Mouse (Mus musculus) forelimb bud, embryonic 11.5 days (tissue): ENCODE data around the gene Tshz2.
A peak's percentile ranks its signal among the peaks of the same experiment; 100 is the strongest.

Experiments
- DNase-seq: peaks from one replicate; pipeline ENCODE4 v3.0.0-alpha.2; 2012; ENCODE audit warnings: low read depth, low spot score

Gene Tshz2

DNA sequence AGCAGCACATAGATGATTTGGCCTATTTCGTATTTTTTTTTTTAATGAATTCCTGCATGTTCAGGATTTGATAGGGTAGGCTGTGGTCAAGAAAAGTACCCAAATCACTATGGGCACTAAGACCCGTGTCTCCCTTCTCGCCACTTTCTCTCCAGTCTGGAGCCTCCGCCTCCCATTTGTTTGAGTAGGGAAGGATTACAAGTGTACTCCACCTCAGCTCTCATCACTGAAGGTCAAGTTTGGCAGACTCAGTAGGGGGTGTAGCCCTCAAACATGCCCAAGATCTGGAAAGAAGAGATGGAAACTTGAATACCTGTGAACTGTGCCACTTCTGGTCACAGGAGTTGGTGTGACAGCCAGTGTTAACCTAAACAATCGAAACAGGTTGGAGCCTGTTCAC, 66.3 kb downstream of the Tshz2 start:
- no peak for DNase-seq

DNA sequence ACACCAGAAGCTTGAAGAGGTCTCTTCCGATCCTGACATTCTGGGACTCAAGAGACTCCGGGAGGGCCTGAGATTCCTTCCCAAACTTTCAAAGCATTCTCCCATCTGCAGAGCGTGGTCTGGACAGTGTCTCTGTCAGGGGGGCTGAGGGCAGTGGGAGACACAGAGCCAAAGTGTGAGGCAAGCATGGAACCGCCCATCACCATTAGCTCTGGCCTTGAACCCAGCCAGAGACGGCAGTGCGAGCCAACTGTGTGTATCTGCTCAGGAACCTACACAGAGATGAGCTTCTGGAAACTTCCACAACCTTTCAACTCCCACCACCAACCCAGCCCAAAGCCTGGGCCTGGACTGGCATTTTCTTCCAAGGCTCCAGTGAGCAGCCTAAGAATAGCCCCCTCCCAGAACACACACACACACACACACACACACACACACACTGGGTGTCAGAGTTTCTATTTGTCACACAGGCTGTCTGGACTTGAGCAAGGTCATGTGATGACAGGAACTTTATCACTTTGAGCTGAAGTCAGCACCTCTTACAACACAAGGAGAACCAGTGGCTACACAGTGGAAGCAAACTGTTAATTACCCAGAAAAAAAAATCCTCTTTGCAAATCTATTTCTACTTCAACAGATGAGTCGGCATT, 67.2 kb downstream of the Tshz2 start:
- no peak for DNase-seq

DNA sequence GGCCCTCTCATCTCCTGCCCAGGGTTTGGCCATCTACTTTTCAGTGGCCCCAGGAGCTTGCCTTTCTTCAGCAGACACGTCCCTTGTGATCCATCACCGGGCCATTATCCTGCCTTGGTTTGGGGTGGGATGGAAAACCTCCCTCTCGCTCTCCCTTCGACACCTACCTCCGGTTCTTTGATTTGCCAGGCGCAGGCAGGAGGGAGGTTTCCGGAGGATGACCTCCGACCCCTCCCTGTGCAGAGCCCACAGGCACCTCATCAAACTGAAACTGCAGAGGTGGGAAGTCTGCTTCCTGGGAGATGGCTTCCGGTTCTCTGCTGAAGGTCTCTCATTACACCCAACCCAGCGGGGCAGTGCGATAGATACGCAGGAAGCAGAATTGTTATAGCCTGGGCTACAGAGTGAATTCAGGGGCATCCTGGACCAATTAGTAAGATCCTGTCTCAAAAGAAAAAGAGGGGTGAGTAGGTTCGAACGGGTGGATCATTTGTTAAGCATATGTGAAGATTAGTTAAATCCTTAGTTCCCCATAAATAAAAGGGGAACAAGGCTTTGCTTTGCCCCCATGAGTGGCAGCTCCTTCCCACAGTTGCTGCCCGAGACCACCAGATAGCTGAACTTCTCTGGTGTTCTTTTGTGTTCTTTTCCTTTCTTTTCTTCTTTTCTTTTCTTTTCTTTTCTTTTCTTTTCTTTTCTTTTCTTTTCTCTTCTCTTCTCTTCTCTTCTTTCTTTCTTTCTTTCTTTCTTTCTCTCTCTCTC, 70.1 kb downstream of the Tshz2 start:
- peak; percentile 51 for DNase-seq

DNA sequence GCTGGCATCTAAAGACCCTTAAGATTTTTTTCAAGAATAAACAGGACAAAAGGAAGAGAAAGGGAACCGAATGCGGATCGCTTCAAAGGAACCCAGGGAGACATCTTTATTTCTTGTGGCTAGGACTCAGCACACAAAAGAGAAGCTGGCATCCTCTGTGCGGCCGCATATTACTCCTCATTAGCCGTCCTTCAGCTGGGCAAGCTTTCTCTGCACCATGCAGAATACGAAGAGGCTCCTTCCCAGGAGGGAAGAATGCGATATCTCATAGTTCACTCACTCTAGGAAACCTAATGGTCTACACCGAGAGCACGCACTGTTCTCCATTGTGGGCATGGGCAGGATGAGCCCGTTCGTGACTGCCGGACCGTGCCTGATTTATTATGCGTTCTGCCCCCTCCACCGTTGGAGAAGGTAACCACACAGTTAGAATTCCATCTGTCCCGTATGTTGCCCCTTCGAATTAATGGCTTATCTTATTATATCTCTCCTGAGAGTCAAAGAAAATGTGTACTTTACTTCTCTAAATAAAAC, 89.0 kb downstream of the Tshz2 start:
- DNase-seq = no peak

DNA sequence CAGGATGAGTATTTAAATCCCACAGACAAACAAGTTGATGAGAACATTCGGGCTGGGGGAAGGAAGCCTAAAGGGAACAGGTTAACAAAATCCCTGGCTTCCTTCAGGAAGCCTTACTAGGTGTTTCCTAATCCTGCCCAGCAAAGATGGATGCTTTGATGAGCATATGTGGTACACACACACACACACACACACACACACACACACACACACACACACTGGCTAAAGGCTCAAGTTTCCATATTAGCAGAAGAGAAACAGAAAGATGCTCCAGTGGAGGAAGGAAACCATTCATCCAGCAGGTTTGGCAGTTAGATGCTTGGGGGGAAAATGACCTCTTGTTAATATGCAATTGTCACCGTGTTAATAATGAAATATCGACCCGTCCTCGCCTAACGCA, 89.5 kb downstream of the Tshz2 start:
- no peak for DNase-seq

DNA sequence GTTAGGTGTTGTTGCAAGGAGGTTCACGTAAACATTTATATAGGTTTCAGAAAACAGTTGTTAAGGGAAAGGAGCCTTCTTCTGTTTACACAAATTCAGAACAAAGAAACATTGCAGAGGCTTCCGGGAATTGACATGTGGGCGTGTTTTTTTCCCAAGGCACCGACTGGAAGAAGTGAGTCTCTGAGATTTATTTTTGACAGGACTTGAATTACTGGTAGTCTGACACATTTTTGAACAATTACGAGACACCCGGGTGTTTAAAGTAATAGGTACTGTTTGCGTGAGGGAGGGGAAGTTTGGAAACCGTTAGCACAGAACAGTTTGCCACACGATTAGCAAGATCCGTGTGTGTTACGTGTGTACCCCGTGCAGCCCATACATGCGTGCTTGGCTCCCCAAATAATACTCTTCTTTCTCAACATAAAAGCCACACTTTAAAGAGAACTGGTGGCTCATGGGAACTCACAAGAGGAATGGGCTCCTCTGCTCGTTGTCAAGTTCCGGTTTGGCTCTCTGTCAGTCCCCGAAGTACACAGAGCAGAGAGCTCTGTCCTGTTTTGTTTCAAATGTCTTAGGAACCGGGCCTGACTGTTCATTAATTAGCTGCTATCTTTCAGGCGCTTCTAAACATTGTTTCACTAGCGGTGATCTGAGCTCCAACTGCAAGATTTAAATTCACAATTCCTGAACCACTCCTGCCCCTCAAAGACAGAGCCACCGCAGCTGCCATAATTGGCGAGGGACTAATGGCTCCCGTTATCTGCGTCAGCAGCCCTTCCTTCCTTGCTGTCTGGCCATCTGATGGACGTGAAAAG, 91.0 kb downstream of the Tshz2 start:
- DNase-seq = peak; percentile 36

DNA sequence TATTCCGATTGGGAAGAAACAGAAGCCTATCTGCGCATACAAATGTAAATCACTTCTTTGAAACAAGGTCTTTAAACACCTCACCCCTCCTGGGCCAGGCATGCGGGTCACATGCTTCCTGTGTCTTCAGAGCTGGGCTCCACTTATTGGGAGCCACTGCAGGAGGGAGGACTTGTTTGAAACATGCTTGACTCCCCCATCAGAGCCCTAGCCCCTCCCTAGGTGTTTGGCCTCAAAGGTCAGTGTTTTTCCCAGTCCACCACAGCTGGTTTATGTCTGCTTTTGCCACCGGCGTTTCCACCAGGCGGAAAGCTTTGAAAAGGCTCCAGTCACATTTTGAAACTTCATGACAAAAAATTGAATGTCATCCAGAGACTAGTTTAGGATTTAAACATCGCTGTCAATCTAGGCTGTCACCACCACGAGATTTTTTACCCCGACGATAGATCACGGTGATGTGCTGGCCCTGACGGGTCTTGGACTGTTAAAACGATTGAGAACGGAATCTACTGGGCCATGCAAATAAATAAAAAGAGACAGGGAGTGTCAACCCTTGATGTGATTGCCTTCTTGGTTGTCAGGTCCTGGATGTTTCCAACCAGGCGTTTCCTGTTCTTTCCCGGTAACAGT, 96.0 kb downstream of the Tshz2 start:
- DNase-seq = peak; percentile 43

DNA sequence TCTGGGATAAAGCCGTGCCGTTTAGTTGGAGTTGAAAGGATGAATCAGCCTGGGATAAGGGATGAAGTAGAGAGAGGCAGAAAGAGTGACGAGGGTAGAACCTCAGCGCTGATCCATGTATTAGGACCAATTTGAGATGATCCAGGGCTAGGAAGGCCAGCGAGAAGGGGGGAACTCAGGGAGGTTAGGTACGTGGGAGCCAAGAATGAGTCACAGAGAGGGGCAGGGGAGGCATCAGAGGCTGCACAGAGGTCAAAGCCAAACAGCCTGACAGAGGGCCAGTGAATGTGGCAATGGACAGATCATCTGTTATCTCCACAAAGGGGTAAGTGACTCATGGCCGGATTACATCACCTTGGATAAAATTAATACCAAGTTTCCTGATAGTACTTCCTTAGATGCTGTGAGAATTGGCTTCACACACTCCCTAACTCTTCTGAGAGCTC, 97.8 kb downstream of the Tshz2 start:
- no peak for DNase-seq

DNA sequence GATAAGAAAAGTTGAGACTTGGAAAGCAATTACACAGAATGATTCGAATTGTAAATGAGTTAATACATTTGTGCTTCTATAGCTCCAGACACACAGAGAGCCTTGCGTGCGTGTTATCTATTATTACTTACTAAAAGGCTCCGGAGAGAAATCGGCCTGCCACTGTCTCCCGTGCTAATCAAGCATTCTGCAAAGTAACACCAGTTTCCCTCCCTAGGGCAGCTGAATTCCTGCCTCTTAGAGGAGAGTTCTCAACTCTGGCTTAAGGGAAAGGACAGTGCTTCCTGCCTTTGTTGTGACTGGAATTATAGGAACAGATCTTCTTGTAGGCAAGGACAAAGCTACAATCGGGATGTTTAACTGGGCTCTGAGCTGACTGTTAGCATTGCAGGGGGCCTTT, 101.2 kb downstream of the Tshz2 start:
- no peak for DNase-seq

DNA sequence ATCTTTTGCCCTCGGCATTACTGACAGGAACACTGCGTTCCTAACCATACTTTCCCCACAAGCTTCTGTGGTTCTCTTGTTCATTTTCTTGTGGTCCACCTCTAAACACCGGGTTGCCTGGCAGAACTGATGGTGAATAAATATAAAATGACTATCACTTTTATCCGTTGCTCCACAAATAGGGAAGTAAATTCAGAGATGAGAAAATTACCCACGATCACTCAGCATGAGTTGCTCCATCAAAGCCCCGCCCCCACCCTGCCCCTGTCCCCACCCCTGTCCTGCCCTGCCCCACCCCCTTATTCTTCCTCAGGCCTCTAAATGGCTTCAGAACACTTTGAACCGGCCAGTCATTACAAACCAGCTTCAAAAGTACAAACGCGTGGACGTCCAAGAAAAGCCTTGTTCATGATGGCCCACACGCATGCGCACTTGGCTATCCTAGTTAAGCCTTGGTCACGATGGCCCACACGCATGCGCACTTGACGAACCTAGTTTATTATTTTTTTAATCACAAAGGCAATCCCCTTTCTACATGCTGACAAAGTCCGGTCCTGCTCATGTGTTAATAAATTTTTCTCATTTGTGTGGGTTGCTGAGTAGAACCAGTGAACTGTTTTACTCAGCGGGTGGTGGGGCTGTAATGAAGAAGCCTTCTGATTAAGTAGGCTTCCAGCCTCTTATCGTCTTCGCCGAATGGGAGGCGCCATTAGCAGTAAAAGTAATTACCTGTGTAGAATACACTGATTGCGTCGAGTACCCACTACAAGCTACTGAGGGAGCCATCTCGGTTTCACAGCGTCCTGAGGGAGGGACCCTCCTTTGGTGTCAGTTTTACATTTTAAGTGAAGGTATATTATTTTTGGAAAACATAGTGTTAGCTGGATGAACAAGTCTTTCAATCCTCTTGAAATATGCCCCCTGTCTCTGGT, 102.9 kb downstream of the Tshz2 start:
- no peak for DNase-seq

DNA sequence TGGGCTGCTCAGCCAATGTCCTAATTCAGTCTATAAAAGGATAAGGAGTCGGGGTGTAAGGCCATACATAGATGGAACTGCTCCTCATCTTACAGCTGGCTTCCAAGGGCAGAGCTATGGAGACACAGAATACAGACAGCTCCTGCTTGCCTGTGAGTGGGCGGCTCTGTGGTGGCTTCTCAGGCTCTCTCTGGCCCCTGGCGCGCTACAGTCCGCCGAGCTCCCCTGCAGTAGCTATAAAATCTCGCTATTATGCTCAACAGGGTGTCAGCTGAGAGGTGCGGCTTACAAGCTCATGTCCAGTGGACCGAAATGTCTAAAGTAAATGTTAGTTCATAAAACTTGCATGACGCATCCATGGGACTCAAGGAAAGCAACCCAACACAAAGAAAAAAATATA, 108.2 kb downstream of the Tshz2 start:
- no peak for DNase-seq

DNA sequence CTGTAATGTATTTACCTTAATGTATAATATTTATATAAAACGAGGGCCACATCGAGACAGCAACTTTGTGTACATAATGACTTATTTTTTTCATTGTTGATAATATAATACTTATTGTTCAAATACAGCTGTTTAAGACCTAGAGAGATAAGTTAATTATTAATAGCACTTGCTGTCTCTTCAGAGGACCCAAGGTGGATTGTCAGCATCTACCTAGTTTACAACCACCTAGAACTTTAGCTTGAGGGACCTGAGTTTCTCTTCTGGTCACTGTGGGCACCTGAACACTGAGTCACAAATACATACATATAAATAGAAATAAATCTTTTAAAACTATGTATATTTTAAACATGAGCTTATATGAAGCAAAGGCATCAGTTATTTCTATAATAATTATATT, 110.0 kb downstream of the Tshz2 start:
- DNase-seq = no peak

DNA sequence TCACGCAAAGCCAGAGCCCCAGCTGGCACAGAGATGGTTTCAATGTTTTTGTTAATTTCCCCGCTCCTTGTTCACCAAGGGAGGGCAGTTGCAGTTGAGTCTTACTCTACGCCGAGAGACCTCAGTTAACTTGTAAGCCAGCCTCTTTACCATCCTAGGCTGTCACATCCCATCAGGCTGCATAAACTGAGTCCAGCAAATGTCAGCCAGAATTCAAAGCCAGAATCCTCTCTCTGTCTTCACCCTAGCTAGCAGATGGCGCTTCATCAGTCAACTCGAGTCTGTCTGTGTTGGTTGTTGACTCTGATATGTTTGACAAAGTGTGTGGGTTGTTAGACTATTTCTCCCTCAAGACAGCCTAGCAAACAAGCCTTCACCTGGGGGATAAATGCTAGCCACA, 110.5 kb downstream of the Tshz2 start:
- DNase-seq = no peak

DNA sequence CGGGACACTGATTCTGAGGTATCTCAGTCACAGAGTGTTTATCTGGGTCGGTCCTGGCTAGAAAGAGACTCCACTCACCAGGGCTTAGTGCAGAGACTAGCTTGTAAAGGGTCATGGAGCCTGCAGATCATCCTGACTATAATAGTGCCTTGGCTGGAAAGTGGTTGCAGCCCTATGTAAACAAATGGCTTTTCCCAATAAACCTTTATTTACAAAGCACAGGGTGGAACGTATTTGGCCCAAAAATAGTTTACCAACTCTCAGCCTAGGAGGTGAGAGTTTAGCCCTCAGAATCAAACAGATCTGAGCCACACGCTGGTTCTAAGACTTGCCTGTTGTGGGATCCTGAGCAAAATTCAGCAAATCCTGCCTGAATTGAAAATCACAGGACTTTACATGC, 111.1 kb downstream of the Tshz2 start:
- DNase-seq = no peak

DNA sequence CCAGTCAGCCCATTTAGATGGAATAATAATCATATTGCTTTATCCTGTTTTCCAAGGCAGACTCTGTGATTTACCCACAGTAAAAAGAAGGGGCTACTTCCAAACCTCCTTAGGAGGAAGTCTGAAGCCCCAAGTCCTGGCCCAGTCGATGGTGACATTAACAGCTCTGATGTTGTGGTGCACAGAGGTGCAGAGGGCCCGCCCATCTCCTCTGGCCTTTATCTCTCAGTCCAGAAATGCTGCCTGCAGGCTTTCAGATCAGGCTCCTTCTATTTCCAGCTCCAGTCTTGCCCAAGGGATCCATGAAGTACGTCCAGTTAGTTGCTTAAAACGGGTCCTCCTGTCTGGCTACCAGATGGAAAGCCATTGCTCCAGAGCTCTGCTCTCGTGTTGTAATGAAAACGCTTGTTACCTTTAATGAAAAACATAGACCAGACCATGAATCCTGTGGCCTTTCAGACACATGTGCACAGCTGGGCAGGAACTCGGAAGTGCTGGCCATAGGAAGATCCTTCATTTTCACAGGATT, 114.4 kb downstream of the Tshz2 start:
- peak; percentile 58 for DNase-seq

DNA sequence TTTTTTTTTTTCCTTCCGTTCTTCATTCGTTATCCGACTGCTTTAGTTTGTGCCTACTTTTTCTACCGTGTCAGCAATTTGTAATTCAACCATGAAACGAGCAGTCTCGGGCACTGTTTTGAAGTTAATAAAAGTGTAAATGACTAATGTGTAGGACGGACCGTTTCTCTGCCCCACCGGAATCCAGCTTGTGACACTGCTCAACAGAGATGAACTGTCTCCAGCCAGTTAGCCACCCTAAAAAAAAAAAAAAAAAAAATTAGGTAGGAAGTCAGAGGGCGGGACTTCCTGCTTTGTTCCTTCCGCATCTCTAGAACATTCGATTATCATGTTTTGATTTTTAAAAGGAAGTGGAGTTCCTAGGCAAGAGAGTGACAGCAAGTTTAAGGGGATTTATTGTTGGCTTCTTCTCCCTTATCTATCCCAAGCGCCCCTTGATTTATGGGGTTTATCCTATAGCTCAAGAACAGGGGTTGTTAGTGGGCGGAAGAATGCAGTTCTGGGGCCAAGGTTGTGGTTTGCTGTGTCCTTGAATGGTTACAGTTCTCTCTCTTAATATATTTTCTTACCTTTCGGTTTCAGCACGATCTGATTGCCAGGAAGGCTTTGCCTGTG, 116.6 kb downstream of the Tshz2 start:
- no peak for DNase-seq

DNA sequence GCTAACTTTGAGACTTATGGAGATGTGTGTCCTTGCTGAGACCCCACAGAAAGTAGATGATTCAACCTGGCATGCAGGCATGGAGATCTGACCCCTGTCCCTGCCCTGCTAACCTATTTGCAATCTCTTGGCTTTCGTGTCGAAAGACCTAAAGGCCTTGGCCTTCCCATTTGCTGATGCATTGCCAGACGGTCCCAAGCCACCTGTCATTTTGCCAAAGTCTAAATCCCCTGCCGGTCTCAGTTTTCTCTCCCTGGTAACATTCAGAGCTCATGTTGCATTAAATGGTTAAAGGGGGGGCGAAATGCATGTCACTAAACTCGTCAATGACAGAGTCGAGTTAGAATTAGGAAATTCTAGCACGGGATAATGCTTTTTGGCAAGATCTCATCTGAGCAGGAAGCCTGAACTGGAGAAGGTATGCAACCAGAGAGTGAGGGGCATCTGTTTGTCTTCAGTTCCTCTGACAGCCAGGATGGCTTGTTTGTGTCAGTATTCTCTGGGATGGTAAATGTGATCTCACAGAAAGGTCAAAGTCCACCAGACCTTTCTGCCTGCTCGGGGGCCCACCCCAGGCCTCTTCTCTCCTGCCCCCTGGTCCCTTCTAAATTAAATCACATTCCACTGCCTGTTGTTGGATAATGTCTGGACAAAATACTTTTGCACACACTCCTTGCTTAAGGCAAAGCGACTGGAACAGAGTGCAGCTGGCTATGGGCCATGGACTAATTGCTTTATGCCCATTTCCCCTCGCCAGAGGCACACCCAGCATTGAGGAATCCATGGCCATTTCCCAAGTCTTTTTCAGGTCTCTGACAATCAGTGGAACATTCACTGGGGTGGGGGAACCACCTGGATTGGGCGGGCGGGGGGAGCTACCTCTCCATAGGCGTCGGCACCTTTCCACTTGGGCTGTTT, 118.0 kb downstream of the Tshz2 start:
- DNase-seq = peak; percentile 57

DNA sequence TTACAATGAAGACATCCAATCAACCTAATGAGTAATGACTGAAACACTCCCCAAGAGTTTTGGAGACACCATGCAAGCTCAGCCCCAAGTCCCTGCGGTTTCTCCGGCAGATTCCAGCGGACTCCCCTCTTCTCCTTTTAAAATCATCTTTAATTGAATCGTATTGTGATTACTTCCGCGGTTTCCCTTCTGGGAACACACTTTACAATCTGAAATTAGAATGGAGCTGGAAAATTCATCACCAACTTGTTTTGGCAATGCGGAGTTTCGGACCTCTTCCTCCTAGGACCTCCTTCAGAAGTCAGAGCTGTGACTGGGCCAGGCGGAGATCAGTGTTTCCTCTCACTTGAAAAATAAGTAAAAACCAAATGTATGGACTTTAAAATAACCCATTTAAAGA, 119.3 kb downstream of the Tshz2 start:
- no peak for DNase-seq

DNA sequence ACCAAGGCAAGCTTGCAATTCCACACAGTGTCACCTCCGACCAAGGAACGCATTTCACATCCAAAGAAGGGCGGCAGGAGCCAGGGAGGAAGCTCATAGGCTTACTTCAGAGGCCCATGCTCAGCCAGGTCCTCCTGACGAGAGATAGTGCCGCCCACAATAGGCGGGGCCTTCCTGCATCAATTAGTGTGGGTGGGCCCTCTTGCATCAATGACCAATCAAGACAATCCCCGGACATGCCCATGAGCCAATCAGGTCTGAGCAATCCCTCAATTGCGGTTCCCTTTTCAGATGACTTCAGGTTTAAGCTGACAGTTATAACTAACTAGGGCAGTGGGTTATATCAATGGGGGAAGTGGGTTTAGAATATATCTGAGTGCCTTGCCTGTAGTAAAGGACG, 120.6 kb downstream of the Tshz2 start:
- DNase-seq = no peak
